Mouse (Mus musculus): ENCODE measurements around the gene Krcc1. TPM values are rescaled to one million over a fixed set of nuclear protein-coding genes. Genes with fewer than 3 reads are reported as not detected.
A peak's percentile ranks its signal among the peaks of the same experiment; 100 is the strongest.

Gene Krcc1
- total and polyA plus RNA-seq, 3 experiments = 18.7 to 40.2 (median 23.6) TPM

DNA sequence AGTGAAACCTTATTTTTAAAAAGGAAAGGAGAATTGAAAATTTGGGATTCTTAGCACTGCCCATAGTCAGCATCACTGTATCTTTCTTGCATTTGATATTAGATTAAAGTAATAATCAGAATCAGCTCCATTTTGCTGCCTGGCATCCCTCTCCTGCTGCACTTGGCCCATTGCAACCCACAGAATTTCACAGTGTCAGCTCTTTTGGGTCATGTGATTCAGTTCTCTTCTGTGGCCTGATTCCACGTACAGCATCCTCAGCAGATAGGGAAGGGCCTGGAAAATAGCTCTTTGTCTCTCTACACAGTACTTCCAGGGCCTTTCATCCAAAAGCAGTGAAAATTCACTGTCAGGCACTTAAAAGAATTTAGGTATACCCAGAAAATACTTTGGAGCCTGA, 14.1 kb upstream of the Krcc1 start:
- Histone ChIP-seq H3K4me2 (ENCODE audit: insufficient read depth, low read depth, poor library complexity, severe bottlenecking) (no peak overlapping the region), H3K27ac (ENCODE audit: insufficient read depth, low read depth) (no peak overlapping the region), H3K27me3 (replicated peaks) (no peaks in the 10 kb centered on the region), H3K9me3 (replicated peaks; ENCODE audit: low read length) (no peaks in the 10 kb centered on the region), H3K9ac (ENCODE audit: insufficient read depth, low read depth) (no peak overlapping the region), H3K4me1 (ENCODE audit: control insufficient read depth in 1 of 2, insufficient read depth in 2 of 2) (peaks cover 7% of the 10 kb centered on the region in 2 experiments; a peak in 3 of 4 replicates), H3K4me3 (replicated peaks in 1 of 3; ENCODE audit: low read depth in 2 of 3, low read length in 2 of 3, poor library complexity in 1 of 3) (no peak overlapping the region), H3K79me2 (replicated peaks; ENCODE audit: control insufficient read depth, extremely low read depth, insufficient read depth, poor library complexity, severe bottlenecking) (no peaks in the 10 kb centered on the region), H3K36me3 (replicated peaks in 1 of 2; ENCODE audit: control insufficient read depth in 1 of 2, insufficient read depth in 1 of 2, low read length in 1 of 2) (no peaks in the 10 kb centered on the region)
- dilution Hi-C loops (cut with MboI; ENCODE audit: extremely low pct_ligation_motif_present, extremely low pct_unique_long_range_greater_than_20kb, low sequenced_read_pairs) (no loop called here), in situ Hi-C loops (cut with MboI; ENCODE audit: low pct_ligation_motif_present, low pct_unique_long_range_greater_than_20kb, low sequenced_read_pairs) (no loop called here)
- DNase-seq (ENCODE audit: extremely low read depth) = no peak
- no peak for TF ChIP-seq HCFC1 (IDR thresholded peaks at IDR 0.05; ENCODE audit: low read depth, low read length)
- TF ChIP-seq NELFE (IDR thresholded peaks at IDR 0.05; ENCODE audit: low read depth, low read length) = no peak
- no peak for TF ChIP-seq JUND (conservative IDR thresholded peaks at IDR 0.05; ENCODE audit: low read depth, low read length)
- no peak for TF ChIP-seq ZMIZ1 (IDR thresholded peaks at IDR 0.05; ENCODE audit: low read depth, low read length)
- no peak for TF ChIP-seq UBTF (IDR thresholded peaks at IDR 0.05; ENCODE audit: low read depth, low read length)
- no peak for TF ChIP-seq RAD21 (IDR thresholded peaks at IDR 0.05; ENCODE audit: low read depth, low read length)
- TF ChIP-seq POLR2A (IDR thresholded peaks at IDR 0.05; ENCODE audit: low read depth, low read length) = no peak
- TF ChIP-seq CHD1 (IDR thresholded peaks at IDR 0.05; ENCODE audit: low read depth, low read length) = no peak
- no peak for TF ChIP-seq JUN (IDR thresholded peaks at IDR 0.05; ENCODE audit: insufficient read depth, low read depth, low read length)
- no peak for TF ChIP-seq CHD2 (IDR thresholded peaks at IDR 0.05; ENCODE audit: low read length)
- TF ChIP-seq BHLHE40 (IDR thresholded peaks at IDR 0.05; ENCODE audit: low read depth, low read length) = no peak
- TF ChIP-seq MYC (IDR thresholded peaks at IDR 0.05; ENCODE audit: low read depth, low read length) = no peak
- TF ChIP-seq PAX5 (IDR thresholded peaks at IDR 0.05; ENCODE audit: low read length) = no peak
- no peak for TF ChIP-seq GABPA (IDR thresholded peaks at IDR 0.05; ENCODE audit: insufficient replicate concordance, low read depth, low read length)
- TF ChIP-seq ZC3H11A (IDR thresholded peaks at IDR 0.05; ENCODE audit: low read depth, low read length) = no peak
- no peak for TF ChIP-seq ETS1 (conservative IDR thresholded peaks at IDR 0.05; ENCODE audit: low read depth, low read length)
- TF ChIP-seq NRF1 (IDR thresholded peaks at IDR 0.05; ENCODE audit: low read depth, low read length) = no peak
- no peak for TF ChIP-seq MEF2A (IDR thresholded peaks at IDR 0.05; ENCODE audit: borderline replicate concordance, low read depth, low read length)

DNA sequence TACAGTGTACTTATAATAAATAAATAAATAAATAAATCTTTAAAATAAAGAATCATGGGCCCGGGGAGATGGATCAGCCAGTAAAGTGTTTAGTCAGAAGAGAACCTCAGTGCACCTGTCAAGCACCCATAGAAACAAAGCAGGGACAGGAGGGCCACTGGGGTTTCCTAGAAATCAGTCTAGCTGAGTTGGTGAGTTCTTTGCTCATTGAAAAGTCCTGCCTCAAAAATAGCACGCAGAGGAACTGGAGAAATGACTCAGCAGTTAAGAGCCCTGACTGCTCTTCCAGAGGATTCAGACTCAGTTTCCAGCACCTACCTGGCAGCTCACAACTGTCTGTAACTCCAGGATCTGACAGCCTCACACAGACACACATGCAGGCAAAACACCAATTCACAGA, 12.9 kb upstream of the Krcc1 start:
- no peak overlapping the region for H3K9ac ChIP-seq (ENCODE audit: insufficient read depth, low read depth)
- no peaks in the 10 kb centered on the region for H3K27me3 ChIP-seq (replicated peaks)
- no peak overlapping the region for H3K27ac ChIP-seq (ENCODE audit: insufficient read depth, low read depth)
- no peak for TF ChIP-seq USF1 (IDR thresholded peaks at IDR 0.05; ENCODE audit: low read depth, low read length)
- TF ChIP-seq GABPA (IDR thresholded peaks at IDR 0.05; ENCODE audit: insufficient replicate concordance, low read depth, low read length) = no peak
- peak; percentile 69 for TF ChIP-seq EP300 (IDR thresholded peaks at IDR 0.05; ENCODE audit: low read length)
- TF ChIP-seq JUN (IDR thresholded peaks at IDR 0.05; ENCODE audit: insufficient read depth, low read depth, low read length) = no peak; the same call in 1 of the 2 replicates
- TF ChIP-seq MAZ (IDR thresholded peaks at IDR 0.05; ENCODE audit: low read depth, low read length) = no peak
- peak; percentile 82 for TF ChIP-seq MEF2A (IDR thresholded peaks at IDR 0.05; ENCODE audit: borderline replicate concordance, low read depth, low read length)
- peak; percentile 36; the same call in 1 of the 2 replicates for TF ChIP-seq ETS1 (conservative IDR thresholded peaks at IDR 0.05; ENCODE audit: low read depth, low read length)
- TF ChIP-seq ZC3H11A (IDR thresholded peaks at IDR 0.05; ENCODE audit: low read depth, low read length) = no peak
- TF ChIP-seq MXI1 (IDR thresholded peaks at IDR 0.05; ENCODE audit: low read depth, low read length) = no peak
- TF ChIP-seq ZNF384 (IDR thresholded peaks at IDR 0.05; ENCODE audit: low read depth, low read length) = no peak
- TF ChIP-seq UBTF (IDR thresholded peaks at IDR 0.05; ENCODE audit: low read depth, low read length) = no peak
- TF ChIP-seq BHLHE40 (IDR thresholded peaks at IDR 0.05; ENCODE audit: low read depth, low read length) = 0 out of 2 replicates have a peak, but pooled peaks have one; percentile 15
- TF ChIP-seq IRF4 (IDR thresholded peaks at IDR 0.05; ENCODE audit: low read depth, low read length) = peak; percentile 69
- no peak for TF ChIP-seq MYC (IDR thresholded peaks at IDR 0.05; ENCODE audit: low read depth, low read length)
- no peak for TF ChIP-seq NRF1 (IDR thresholded peaks at IDR 0.05; ENCODE audit: low read depth, low read length)
- peak; percentile 55; the same call in 1 of the 2 replicates for TF ChIP-seq JUND (conservative IDR thresholded peaks at IDR 0.05; ENCODE audit: low read depth, low read length)
- peak; percentile 29; the same call in 1 of the 2 replicates for TF ChIP-seq MAFK (IDR thresholded peaks at IDR 0.05; ENCODE audit: insufficient replicate concordance, low read length)
- TF ChIP-seq NELFE (IDR thresholded peaks at IDR 0.05; ENCODE audit: low read depth, low read length) = no peak
- TF ChIP-seq POLR2AphosphoS2 (IDR thresholded peaks at IDR 0.05; ENCODE audit: low read depth, low read length) = no peak
- TF ChIP-seq CTCF (conservative IDR thresholded peaks at IDR 0.05 in 1 of 2, IDR thresholded peaks at IDR 0.05 in 1 of 2; ENCODE audit: low read depth in 2 of 2, low read length in 2 of 2) = no peak
- TF ChIP-seq POLR2A (IDR thresholded peaks at IDR 0.05; ENCODE audit: low read depth, low read length) = no peak
- no peaks in the 10 kb centered on the region for H3K9me3 ChIP-seq (replicated peaks; ENCODE audit: low read length)
- H3K4me3 ChIP-seq (replicated peaks in 1 of 3; ENCODE audit: low read depth in 2 of 3, low read length in 2 of 3, poor library complexity in 1 of 3) = no peak overlapping the region
- H3K79me2 ChIP-seq (replicated peaks; ENCODE audit: control insufficient read depth, extremely low read depth, insufficient read depth, poor library complexity, severe bottlenecking) = no peaks in the 10 kb centered on the region
- H3K4me1 ChIP-seq (ENCODE audit: control insufficient read depth in 1 of 2, insufficient read depth in 2 of 2) = peaks cover 13 to 14% of the 10 kb centered on the region in 2 experiments; a peak in 3 of 4 replicates
- in situ Hi-C loops (cut with MboI; ENCODE audit: low pct_ligation_motif_present, low pct_unique_long_range_greater_than_20kb, low sequenced_read_pairs) = no loop called here
- H3K36me3 ChIP-seq (replicated peaks in 1 of 2; ENCODE audit: control insufficient read depth in 1 of 2, insufficient read depth in 1 of 2, low read length in 1 of 2) = no peaks in the 10 kb centered on the region
- DNase-seq (ENCODE audit: extremely low read depth) = no peak
- dilution Hi-C loops (cut with MboI; ENCODE audit: extremely low pct_ligation_motif_present, extremely low pct_unique_long_range_greater_than_20kb, low sequenced_read_pairs) = no loop called here
- peak overlapping the region; percentile 36; the same call in 1 of the 2 replicates for H3K4me2 ChIP-seq (ENCODE audit: insufficient read depth, low read depth, poor library complexity, severe bottlenecking)

Data from CH12.LX (cell line).